Mouse (Mus musculus) hindbrain, embryonic 13.5 days (tissue): Measurements from ENCODE around the gene Fah. TPM values are rescaled to one million over a fixed set of nuclear protein-coding genes. Genes with fewer than 3 reads are reported as not detected.

Experiments used
- ATAC-seq: fragments of 200-750 bp; cut with Nextera tagmentation; 2 replicates; pipeline ENCODE4 v1.8.0; 2017; ENCODE audit warnings: moderate TSS enrichment; ENCODE audit not compliant: low FRiP score
- H3K27ac ChIP-seq: fragments of 300-500 bp; sonication (generic); 2 replicates; pipeline ENCODE4 v1.5.1; 2015; ENCODE audit warnings: inconsistent platforms, mild to moderate bottlenecking, moderate library complexity
- H3K27me3 ChIP-seq: fragments of 300-500 bp; sonication (generic); 2 replicates; pipeline ENCODE4 v1.6.1; 2015; ENCODE audit warnings: mild to moderate bottlenecking, inconsistent platforms
- H3K36me3 ChIP-seq: fragments of 300-500 bp; sonication (generic); 2 replicates; pipeline ENCODE4 v1.6.1; 2015; ENCODE audit warnings: mild to moderate bottlenecking, inconsistent platforms
- H3K4me1 ChIP-seq: fragments of 300-500 bp; sonication (generic); replicated peaks from 2 replicates; pipeline ENCODE4 v1.6.1; 2015; ENCODE audit warnings: inconsistent platforms
- H3K4me2 ChIP-seq: fragments of 300-500 bp; sonication (generic); 2 replicates; pipeline ENCODE4 v1.6.1; 2015; ENCODE audit warnings: inconsistent platforms, mild to moderate bottlenecking, moderate library complexity
- H3K4me3 ChIP-seq: fragments of 300-500 bp; sonication (generic); 2 replicates; pipeline ENCODE4 v1.5.1; 2015; ENCODE audit warnings: mild to moderate bottlenecking, inconsistent platforms
- H3K9ac ChIP-seq: fragments of 300-500 bp; sonication (generic); 2 replicates; pipeline ENCODE4 v1.6.1; 2015; ENCODE audit warnings: mild to moderate bottlenecking, inconsistent platforms
- H3K9me3 ChIP-seq: fragments of 300-500 bp; sonication (generic); 2 replicates; pipeline ENCODE4 v1.6.1; 2016; ENCODE audit warnings: inconsistent platforms
- WGBS: fragments of 180-500 bp; shearing (Covaris S2); methylation state at CpG from one replicate; pipeline ENCODE4 v1.1.7; 2015; 5-methylcytosine and 5-hydroxymethylcytosine counted together
- polyA plus RNA-seq: library from polyadenylated mRNA; unstranded; fragments of >200 nt; fragmentation: Nextera tagmentation; extraction: Ambion mirVana; gene quantifications from 2 replicates; pipeline ENCODE4 v1.2.1, GENCODE M21; 2015

The Fah gene
- polyA plus RNA-seq, 1 experiment from 2014 or later, result 5.3 TPM

- Histone ChIP-seq H3K36me3 (no peaks in the 10 kb centered on the region), H3K4me1 (no peaks in the 10 kb centered on the region), H3K9ac (no peak overlapping the region), H3K9me3 (no peaks in the 10 kb centered on the region), H3K27me3 (no peaks in the 10 kb centered on the region), H3K4me3 (no peak overlapping the region), H3K27ac (no peak overlapping the region), H3K4me2 (no peak overlapping the region)
- no peak for ATAC-seq
- 95% methylated on average over 3 of the region's 3 CpGs for WGBS
Measured at GRCm38 (mm10) chr7:84591347-84591746, 15.2 kb downstream of the Fah start.

- Histone ChIP-seq H3K36me3 (no peaks in the 10 kb centered on the region), H3K9me3 (no peaks in the 10 kb centered on the region), H3K27ac (no peak overlapping the region), H3K4me1 (no peaks in the 10 kb centered on the region), H3K27me3 (no peaks in the 10 kb centered on the region), H3K9ac (no peak overlapping the region), H3K4me3 (no peak overlapping the region), H3K4me2 (no peak overlapping the region)
- ATAC-seq, result no peak
- 93% methylated on average over 2 of the region's 2 CpGs for WGBS
Measured at GRCm38 (mm10) chr7:84590622-84591021, 15.9 kb downstream of the Fah start.

GRCm38 (mm10) chr7:84587101-84587783, 19.3 kb downstream of the Fah start:
- H3K27ac ChIP-seq, result no peak overlapping the region
- H3K4me3 ChIP-seq, result no peak overlapping the region
- H3K27me3 ChIP-seq, result no peaks in the 10 kb centered on the region
- ATAC-seq, result no peak
- H3K4me1 ChIP-seq, result no peaks in the 10 kb centered on the region
- H3K9ac ChIP-seq, result no peak overlapping the region
- WGBS, result 89% methylated on average over 5 of the region's 5 CpGs
- no peaks in the 10 kb centered on the region for H3K9me3 ChIP-seq
- H3K36me3 ChIP-seq, result no peaks in the 10 kb centered on the region
- no peak overlapping the region for H3K4me2 ChIP-seq

DNA sequence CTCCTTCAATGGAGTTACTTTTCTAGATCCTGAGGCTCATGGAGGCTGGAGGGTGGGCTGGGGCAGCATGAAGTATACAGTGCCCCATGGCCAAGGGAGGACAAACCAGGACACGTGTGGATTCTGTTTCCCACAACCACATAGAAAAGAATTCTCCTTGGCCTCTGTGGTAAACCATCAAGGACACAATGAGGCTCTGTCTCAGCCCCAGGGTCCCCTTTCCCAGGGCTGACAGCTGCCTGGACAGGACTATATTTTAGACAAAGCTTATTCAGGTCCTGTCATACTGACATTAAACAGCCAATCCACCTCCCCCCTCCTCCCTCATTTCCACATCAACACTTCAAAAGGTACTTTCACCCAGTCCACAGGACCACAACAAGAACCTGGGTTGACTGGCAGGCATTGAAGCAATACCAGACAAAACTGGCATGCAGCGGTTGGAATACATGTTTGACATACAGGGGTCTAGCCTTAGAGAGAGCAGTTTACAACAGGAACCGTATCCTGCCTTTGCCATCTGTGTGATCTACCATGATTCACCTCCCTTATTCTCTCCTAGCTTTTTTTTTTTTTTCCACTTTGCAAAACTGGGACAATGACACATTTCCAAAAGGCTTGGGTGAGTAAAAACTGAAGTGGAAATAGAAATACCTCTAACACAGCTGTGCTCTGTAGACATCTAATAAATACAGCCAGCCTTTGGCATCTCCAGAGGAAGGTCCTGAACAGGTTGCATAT, 20.0 kb downstream of the Fah start:
- ATAC-seq, result no peak
- no peaks in the 10 kb centered on the region for H3K9me3 ChIP-seq
- no peaks in the 10 kb centered on the region for H3K27me3 ChIP-seq
- H3K9ac ChIP-seq, result no peak overlapping the region
- H3K27ac ChIP-seq, result no peak overlapping the region
- 44% methylated on average over 3 of the region's 3 CpGs for WGBS
- no peak overlapping the region for H3K4me3 ChIP-seq
- H3K4me1 ChIP-seq, result no peaks in the 10 kb centered on the region
- H3K36me3 ChIP-seq, result no peaks in the 10 kb centered on the region
- no peak overlapping the region for H3K4me2 ChIP-seq

DNA sequence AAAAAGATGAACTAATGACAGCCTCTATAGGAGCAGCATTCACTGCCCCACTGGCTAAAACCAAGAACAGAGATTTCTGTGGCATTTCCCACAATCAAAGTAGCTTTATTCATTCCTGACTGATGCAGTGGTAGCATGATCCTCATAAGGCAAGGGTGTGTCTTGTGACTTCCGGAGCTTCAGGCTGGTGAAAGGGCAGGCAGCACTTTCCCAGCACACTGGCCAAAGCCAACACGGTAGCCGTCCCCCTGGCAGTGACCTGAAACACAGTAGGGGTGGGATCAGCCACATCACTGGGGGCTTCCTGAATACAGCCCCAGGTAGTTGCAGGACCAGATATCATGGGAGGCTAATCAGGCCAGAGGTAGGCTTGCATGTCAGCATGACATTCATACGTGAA, 21.4 kb downstream of the Fah start:
- H3K27ac ChIP-seq, result no peak overlapping the region
- no peak overlapping the region for H3K4me2 ChIP-seq
- H3K9ac ChIP-seq, result no peak overlapping the region
- no peaks in the 10 kb centered on the region for H3K9me3 ChIP-seq
- H3K4me3 ChIP-seq, result no peak overlapping the region
- no peaks in the 10 kb centered on the region for H3K36me3 ChIP-seq
- H3K4me1 ChIP-seq, result no peaks in the 10 kb centered on the region
- no peak for ATAC-seq
- 91% methylated on average over 4 of the region's 4 CpGs for WGBS
- H3K27me3 ChIP-seq, result no peaks in the 10 kb centered on the region

DNA sequence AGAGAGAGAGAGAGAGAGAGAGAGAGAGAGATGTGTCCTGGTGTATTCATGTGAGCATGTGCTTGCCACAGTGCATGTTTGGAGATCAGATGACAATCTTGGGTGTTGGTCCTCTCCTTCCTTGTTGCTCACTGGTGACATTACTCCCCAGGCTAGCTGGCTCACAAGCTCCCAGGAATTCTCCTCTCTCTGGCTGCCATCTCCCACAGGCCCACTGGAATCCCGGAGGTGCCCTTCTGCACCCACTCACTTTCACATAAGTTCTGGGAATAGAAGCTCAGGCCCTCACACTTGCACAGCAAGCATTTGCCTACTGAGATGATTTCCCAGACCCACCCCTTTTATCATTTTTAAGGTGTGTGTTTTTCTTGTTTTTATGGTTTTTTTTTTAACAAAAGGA, 26.8 kb downstream of the Fah start:
- 89% methylated on average over 1 of the region's 1 CpGs for WGBS
- H3K9me3 ChIP-seq, result no peaks in the 10 kb centered on the region

DNA sequence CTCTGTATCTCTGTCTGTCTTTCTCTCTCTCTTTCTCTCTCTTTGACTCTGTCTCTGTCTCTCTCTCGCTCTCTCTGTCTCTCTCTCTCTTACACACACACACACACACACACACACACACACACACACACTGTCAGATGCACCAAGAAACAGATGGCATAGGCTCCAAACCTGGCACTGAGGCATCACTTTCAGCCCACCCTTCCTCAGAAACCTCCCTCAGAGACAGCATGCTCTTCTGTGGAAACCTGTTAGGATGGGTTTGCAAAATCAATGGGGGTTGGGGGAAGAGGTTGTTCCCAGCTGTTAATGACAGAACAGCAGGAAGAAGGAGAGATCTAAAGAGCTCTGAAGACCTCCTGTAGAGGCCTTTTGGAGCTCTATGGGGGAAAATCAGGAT, 27.7 kb downstream of the Fah start:
- no peak overlapping the region for H3K27ac ChIP-seq
- H3K9ac ChIP-seq, result no peak overlapping the region
- H3K27me3 ChIP-seq, result no peaks in the 10 kb centered on the region
- 89% methylated on average over 1 of the region's 1 CpGs for WGBS
- no peaks in the 10 kb centered on the region for H3K4me1 ChIP-seq
- H3K36me3 ChIP-seq, result no peaks in the 10 kb centered on the region
- no peak for ATAC-seq
- H3K9me3 ChIP-seq, result no peaks in the 10 kb centered on the region
- no peak overlapping the region for H3K4me3 ChIP-seq
- H3K4me2 ChIP-seq, result no peak overlapping the region

More for the DNA sequence above, 26.8 kb downstream of the Fah start:
- Histone ChIP-seq H3K27ac (no peak overlapping the region), H3K9ac (no peak overlapping the region), H3K27me3 (no peaks in the 10 kb centered on the region), H3K36me3 (no peaks in the 10 kb centered on the region), H3K4me1 (no peaks in the 10 kb centered on the region), H3K4me3 (no peak overlapping the region), H3K4me2 (no peak overlapping the region)
- no peak for ATAC-seq

DNA sequence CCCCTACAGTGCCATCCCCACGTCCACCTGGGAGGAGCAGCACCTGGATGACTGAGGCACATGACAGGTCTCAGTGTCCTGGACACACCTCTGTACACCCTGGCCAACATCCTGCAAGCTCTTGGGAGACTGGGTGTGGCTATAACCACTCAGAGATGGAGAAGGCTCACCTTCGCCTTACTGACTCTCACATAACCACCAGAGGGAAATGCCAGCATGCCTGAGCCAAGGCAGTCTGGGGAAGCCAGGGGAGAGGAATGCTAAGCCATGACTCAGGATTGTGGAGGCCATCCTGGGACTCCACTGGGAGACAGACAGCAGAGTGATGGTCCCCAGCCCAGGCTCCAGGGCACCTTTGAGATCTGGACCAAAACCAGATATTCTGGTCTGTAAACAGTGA, 29.5 kb downstream of the Fah start:
- Histone ChIP-seq H3K36me3 (no peaks in the 10 kb centered on the region), H3K27ac (no peak overlapping the region), H3K4me2 (no peak overlapping the region), H3K9me3 (no peaks in the 10 kb centered on the region), H3K27me3 (no peaks in the 10 kb centered on the region), H3K9ac (no peak overlapping the region), H3K4me3 (no peak overlapping the region), H3K4me1 (no peaks in the 10 kb centered on the region)
- WGBS, result 91% methylated on average over 2 of the region's 2 CpGs
- no peak for ATAC-seq

- ATAC-seq, result peak; percentile 24; the same call in 1 of the 2 replicates
Measured at GRCm38 (mm10) chr7:84566200-84566599, 40.3 kb downstream of the Fah start.

DNA sequence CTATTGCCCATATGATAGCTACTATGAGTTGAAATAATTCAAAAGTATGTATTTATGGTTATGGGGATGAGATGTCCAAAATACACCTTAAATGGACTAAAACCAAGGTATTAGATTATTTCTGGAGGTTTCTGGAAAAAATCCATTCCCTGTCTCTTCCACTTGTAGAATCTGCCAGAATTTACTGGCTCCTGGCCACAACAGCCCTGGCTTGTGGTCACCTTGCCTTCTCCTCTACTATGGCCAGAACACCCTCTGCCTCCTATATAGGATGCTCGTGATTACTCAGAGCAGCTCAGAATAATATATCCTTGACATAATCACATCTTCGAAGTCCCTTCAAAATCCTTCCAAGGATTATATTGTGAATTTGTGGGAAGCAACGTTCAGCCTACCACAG, 42.3 kb downstream of the Fah start:
- Histone ChIP-seq H3K9me3 (no peaks in the 10 kb centered on the region), H3K9ac (no peak overlapping the region), H3K4me1 (no peaks in the 10 kb centered on the region), H3K4me3 (no peak overlapping the region), H3K27ac (no peak overlapping the region), H3K4me2 (no peak overlapping the region), H3K36me3 (no peaks in the 10 kb centered on the region), H3K27me3 (no peaks in the 10 kb centered on the region)
- no peak for ATAC-seq
- WGBS, result 89% methylated on average over 3 of the region's 3 CpGs

More at GRCm38 (mm10) chr7:84566200-84566599, 40.3 kb downstream of the Fah start:
- Histone ChIP-seq H3K4me1 (no peaks in the 10 kb centered on the region), H3K4me3 (no peak overlapping the region), H3K4me2 (no peak overlapping the region), H3K9me3 (no peaks in the 10 kb centered on the region), H3K36me3 (no peaks in the 10 kb centered on the region), H3K27me3 (no peaks in the 10 kb centered on the region), H3K27ac (no peak overlapping the region), H3K9ac (no peak overlapping the region)
- 84% methylated on average over 6 of the region's 6 CpGs for WGBS

DNA sequence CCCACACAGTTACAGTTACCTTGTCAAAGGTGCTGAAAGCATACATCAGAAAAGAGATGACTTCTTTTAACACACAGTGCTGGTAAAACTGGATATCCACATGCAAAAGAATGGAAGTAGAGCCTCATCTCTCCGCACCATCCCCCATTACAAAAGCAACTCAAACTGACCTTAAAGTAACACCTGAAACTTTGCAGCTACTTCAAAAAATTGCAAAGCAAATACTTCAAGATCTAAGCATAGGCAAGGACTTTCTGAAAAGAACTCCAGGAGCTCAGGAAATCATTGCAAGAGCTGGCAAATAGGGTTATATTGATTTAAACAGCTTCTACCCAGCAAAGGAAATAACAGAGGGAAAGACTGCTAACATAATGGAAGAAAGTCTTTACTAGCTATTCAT, 46.0 kb downstream of the Fah start:
- no peak overlapping the region for H3K4me3 ChIP-seq
- H3K4me1 ChIP-seq, result no peaks in the 10 kb centered on the region
- H3K36me3 ChIP-seq, result no peaks in the 10 kb centered on the region
- no peak for ATAC-seq
- no peaks in the 10 kb centered on the region for H3K27me3 ChIP-seq
- H3K27ac ChIP-seq, result no peak overlapping the region
- H3K4me2 ChIP-seq, result no peak overlapping the region
- no peak overlapping the region for H3K9ac ChIP-seq
- WGBS, result 100% methylated on average over 1 of the region's 1 CpGs
- no peaks in the 10 kb centered on the region for H3K9me3 ChIP-seq

DNA sequence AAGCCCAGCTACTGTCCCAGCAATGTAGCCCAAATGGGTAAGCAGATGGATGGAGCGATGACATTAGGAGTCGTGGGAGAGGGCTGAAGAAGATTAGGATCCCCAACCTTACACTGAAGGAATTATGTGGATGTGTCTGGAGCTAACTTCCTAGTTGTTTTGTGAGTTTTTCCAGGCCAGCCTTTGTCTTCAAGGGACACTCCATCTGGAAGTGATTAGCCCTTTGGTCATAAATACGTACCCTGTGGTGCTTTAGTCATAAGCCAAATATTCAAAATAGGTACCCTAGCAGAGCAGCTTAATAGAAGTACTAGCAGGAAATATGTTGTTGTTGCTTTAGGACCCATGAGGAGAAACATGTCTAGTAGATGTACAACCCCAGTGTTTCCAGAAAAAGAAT, 49.2 kb downstream of the Fah start:
- H3K27me3 ChIP-seq, result no peaks in the 10 kb centered on the region
- H3K27ac ChIP-seq, result no peak overlapping the region
- 84% methylated on average over 3 of the region's 3 CpGs for WGBS
- H3K4me3 ChIP-seq, result no peak overlapping the region
- peaks cover 2% of the 10 kb centered on the region; the same call in 1 of the 2 replicates for H3K4me1 ChIP-seq
- H3K9me3 ChIP-seq, result no peaks in the 10 kb centered on the region
- H3K4me2 ChIP-seq, result no peak overlapping the region
- H3K9ac ChIP-seq, result no peak overlapping the region
- no peaks in the 10 kb centered on the region for H3K36me3 ChIP-seq
- ATAC-seq, result no peak

- 54% methylated on average over 3 of the region's 3 CpGs for WGBS
- Histone ChIP-seq H3K27ac (no peak overlapping the region), H3K9me3 (no peaks in the 10 kb centered on the region), H3K4me2 (no peak overlapping the region), H3K4me3 (no peak overlapping the region), H3K9ac (no peak overlapping the region), H3K36me3 (no peaks in the 10 kb centered on the region), H3K4me1 (peaks cover 2% of the 10 kb centered on the region; the same call in 1 of the 2 replicates), H3K27me3 (no peaks in the 10 kb centered on the region)
- 0 out of 2 replicates have a peak, but pooled peaks have one; percentile 46 for ATAC-seq
Measured at GRCm38 (mm10) chr7:84555294-84555693, 51.2 kb downstream of the Fah start.
